Mouse (Mus musculus) central nervous system, embryonic 14 days (tissue): ENCODE results near the gene 4930519P11Rik. TPM values are rescaled to one million over a fixed set of nuclear protein-coding genes. Genes with fewer than 3 reads are reported as not detected.

ENCODE experiments used
- polyA plus RNA-seq: library from polyadenylated mRNA; depleted of rRNA; stranded (reverse); fragments of >200 nt; gene quantifications from 2 replicates; pipeline ENCODE4 v1.2.3, GENCODE M21; 2012; rRNA removed

The 4930519P11Rik gene
- 0.31 and 0.66 TPM in 2 replicates for polyA plus RNA-seq

GRCm38 (mm10) chr2:154613118-154614115 is at the start of gene 4930519P11Rik, which contains the start of gene Zfp341:
Gene 4930519P11Rik (minus strand): TSS chr2:154613437.
Gene Zfp341 (plus strand): TSS chr2:154613297.

GRCm38 (mm10) chr2:154651363-154651762 is 38.1 kb upstream of the 4930519P11Rik start, which contains the start of gene Chmp4b:
Gene Chmp4b (plus strand): TSS chr2:154651705.

GRCm38 (mm10) chr2:154603638-154604153 is 9.5 kb downstream of the 4930519P11Rik start, which contains the start of gene Pxmp4:
Gene Pxmp4 (minus strand): TSS chr2:154603708.

GRCm38 (mm10) chr2:154569836-154570286 is 43.4 kb downstream of the 4930519P11Rik start, which contains the start of gene E2f1:
Gene E2f1 (minus strand): TSS chr2:154569892.

Other genes starting within 250 kb of the 4930519P11Rik start
- 10.1 and 11.4 TPM in 2 replicates for gene Cdk5rap1, start 240.4 kb downstream of the 4930519P11Rik start, polyA plus RNA-seq
- 9.7 and 11.4 TPM in 2 replicates for gene Snta1, start 205.3 kb downstream of the 4930519P11Rik start, polyA plus RNA-seq
- gene Cbfa2t2, start 177.0 kb downstream of the 4930519P11Rik start, polyA plus RNA-seq = 36.5 and 47.4 TPM in 2 replicates
- gene 1700003F12Rik, start 66.4 kb downstream of the 4930519P11Rik start, polyA plus RNA-seq = 0.68 and 0.70 TPM in 2 replicates
- gene Actl10, start 61.7 kb downstream of the 4930519P11Rik start, polyA plus RNA-seq = 0.07 and 0.10 TPM in 2 replicates
- 13.5 and 17.8 TPM in 2 replicates for gene Necab3, start 54.5 kb downstream of the 4930519P11Rik start, polyA plus RNA-seq
- 21.2 and 22.4 TPM in 2 replicates for gene E2f1, start 43.5 kb downstream of the 4930519P11Rik start, polyA plus RNA-seq
- gene Pxmp4, start 9.7 kb downstream of the 4930519P11Rik start, polyA plus RNA-seq = 10.3 and 11.8 TPM in 2 replicates
- 13.8 and 14.3 TPM in 2 replicates for gene Zfp341, start 140 bp downstream of the 4930519P11Rik start, polyA plus RNA-seq
- 208 and 217 TPM in 2 replicates for gene Chmp4b, start 38.3 kb upstream of the 4930519P11Rik start, polyA plus RNA-seq
- not detected in 2 replicates for gene Gm14214, start 156.6 kb upstream of the 4930519P11Rik start, polyA plus RNA-seq
- gene Raly, start 177.7 kb upstream of the 4930519P11Rik start, polyA plus RNA-seq = 304 and 334 TPM in 2 replicates
- 7.2 and 7.8 TPM in 2 replicates for gene a, start 178.0 kb upstream of the 4930519P11Rik start, polyA plus RNA-seq